Comparison of ENCODE assay signal across 19 mouse cellular contexts in the genomic region with DNA sequence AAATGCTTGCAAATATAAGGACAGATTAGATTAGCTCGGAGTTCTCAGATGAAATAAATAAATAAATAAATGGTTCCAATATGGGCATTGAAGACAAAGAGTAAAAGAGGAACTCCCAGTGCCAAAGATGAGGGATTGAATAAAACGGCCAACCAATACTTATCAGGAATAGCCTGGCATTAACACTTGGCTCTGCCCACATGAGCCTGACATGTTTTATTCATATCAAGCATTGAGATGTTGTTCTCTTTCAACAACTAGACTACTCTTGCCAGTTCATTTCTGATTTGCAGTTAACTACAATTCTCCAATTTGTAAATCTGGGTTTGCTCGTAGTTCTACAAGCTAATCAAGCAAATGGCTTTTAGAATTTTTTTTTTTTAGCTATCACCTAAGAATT.
A peak's percentile ranks its signal among the peaks of the same experiment; 100 is the strongest.
DNase-seq lines count a peak whose midpoint lies in the region; ATAC-seq lines count a peak whose summit lies in the region.
"Had no signal": no experiment of that assay in that cellular context is flagged by ENCODE, and none has a peak within 500 bp of the region (broad histone marks: within the 10 kb centered on the region; RNA-seq: fewer than 3 reads in every experiment).

No protein-coding gene starts in this region.

- no peaks in the 10 kb centered on the region for H3K9me3 ChIP-seq in forebrain, embryonic 15.5 days
- H3K9me3 ChIP-seq in forebrain, embryonic 12.5 days: no peaks in the 10 kb centered on the region
- H3K9me3 ChIP-seq in forebrain, embryonic 16.5 days (ENCODE audit: control insufficient read depth, low read length): no peaks in the 10 kb centered on the region
- H3K9me3 ChIP-seq in forebrain, embryonic 14.5 days (replicated peaks; ENCODE audit: control insufficient read depth, low read length): no peaks in the 10 kb centered on the region
- H3K9me3 ChIP-seq: G1E had no signal

- no peaks in the 10 kb centered on the region for H3K36me3 ChIP-seq in forebrain, embryonic 15.5 days
- no peaks in the 10 kb centered on the region for H3K36me3 ChIP-seq in forebrain, embryonic 12.5 days (replicated peaks)
- H3K36me3 ChIP-seq in forebrain, embryonic 16.5 days (ENCODE audit: control insufficient read depth, insufficient read depth): no peaks in the 10 kb centered on the region
- H3K36me3 ChIP-seq in forebrain, embryonic 14.5 days (ENCODE audit: control insufficient read depth, insufficient read depth, low read length): no peaks in the 10 kb centered on the region
- H3K36me3 ChIP-seq: G1E had no signal

- H3K27me3 ChIP-seq in forebrain, embryonic 15.5 days: no peaks in the 10 kb centered on the region
- H3K27me3 ChIP-seq in forebrain, embryonic 12.5 days: no peaks in the 10 kb centered on the region
- H3K27me3 ChIP-seq in forebrain, embryonic 16.5 days (replicated peaks; ENCODE audit: control insufficient read depth, insufficient read depth, low read length): no peaks in the 10 kb centered on the region
- no peaks in the 10 kb centered on the region for H3K27me3 ChIP-seq in forebrain, embryonic 14.5 days (replicated peaks; ENCODE audit: control insufficient read depth, insufficient read depth, low read length)
- H3K27me3 ChIP-seq: CH12.LX, Patski had no signal

- H3K4me3 ChIP-seq in forebrain, embryonic 15.5 days: no peak overlapping the region
- H3K4me3 ChIP-seq in forebrain, embryonic 12.5 days (replicated peaks): no peak overlapping the region
- no peak overlapping the region for H3K4me3 ChIP-seq in forebrain, embryonic 16.5 days (replicated peaks; ENCODE audit: low read length)
- no peak overlapping the region for H3K4me3 ChIP-seq in forebrain, embryonic 14.5 days (ENCODE audit: low read depth, low read length)

- ATAC-seq in forebrain, embryonic 15.5 days (replicated peaks): 0 out of 2 replicates have a peak, but pooled peaks have one; percentile 43
- ATAC-seq in forebrain, embryonic 12.5 days (ENCODE audit: low FRiP score): no peak
- peak; percentile 71 for ATAC-seq in forebrain, embryonic 16.5 days
- ATAC-seq in forebrain, embryonic 14.5 days: no peak
- ATAC-seq: activated CD4-positive, CD25-positive, alpha-beta regulatory T cell, adult 4 months; CD4-positive, CD25-positive, alpha-beta regulatory T cell, adult 4 months; Patski had no signal

- H3K4me1 ChIP-seq in forebrain, embryonic 15.5 days: peaks cover 6% of the 10 kb centered on the region; the same call in 1 of the 2 replicates
- no peaks in the 10 kb centered on the region for H3K4me1 ChIP-seq in forebrain, embryonic 12.5 days
- H3K4me1 ChIP-seq in forebrain, embryonic 16.5 days (replicated peaks; ENCODE audit: control insufficient read depth, insufficient read depth, low read length): peaks cover 7% of the 10 kb centered on the region
- H3K4me1 ChIP-seq in forebrain, embryonic 14.5 days (ENCODE audit: control insufficient read depth, insufficient read depth, low read length): no peaks in the 10 kb centered on the region

- H3K27ac ChIP-seq in forebrain, embryonic 15.5 days (replicated peaks): no peak overlapping the region
- no peak overlapping the region for H3K27ac ChIP-seq in forebrain, embryonic 12.5 days
- no peak overlapping the region for H3K27ac ChIP-seq in forebrain, embryonic 16.5 days (ENCODE audit: low read length)
- no peak overlapping the region for H3K27ac ChIP-seq in forebrain, embryonic 14.5 days (ENCODE audit: low read depth, low read length)

- H3K4me2 ChIP-seq in forebrain, embryonic 15.5 days (replicated peaks): no peak overlapping the region
- no peak overlapping the region for H3K4me2 ChIP-seq in forebrain, embryonic 12.5 days
- H3K4me2 ChIP-seq in forebrain, embryonic 16.5 days (ENCODE audit: low read length): no peak overlapping the region
- H3K4me2 ChIP-seq in forebrain, embryonic 14.5 days (ENCODE audit: low read length): no peak overlapping the region

- WGBS in forebrain, embryonic 15.5 days: 61% methylated on average over 3 of the region's 3 CpGs
- 87% methylated on average over 3 of the region's 3 CpGs for WGBS in forebrain, embryonic 12.5 days
- WGBS in forebrain, embryonic 16.5 days: 45% methylated on average over 3 of the region's 3 CpGs
- WGBS in forebrain, embryonic 14.5 days: 73% methylated on average over 3 of the region's 3 CpGs

- no peak overlapping the region for H3K9ac ChIP-seq in forebrain, embryonic 15.5 days (replicated peaks)
- H3K9ac ChIP-seq in forebrain, embryonic 12.5 days: no peak overlapping the region
- H3K9ac ChIP-seq in forebrain, embryonic 16.5 days (replicated peaks; ENCODE audit: low read depth, low read length): no peak overlapping the region
- no peak overlapping the region for H3K9ac ChIP-seq in forebrain, embryonic 14.5 days (ENCODE audit: low read length)

- no peak for DNase-seq in forebrain, embryonic 14.5 days (ENCODE audit: low spot score)
- DNase-seq: adrenal gland, adult 2 months; adrenal gland, adult 8-10 months; adrenal gland, postnatal 10 days; adrenal gland, postnatal 14 days; adrenal gland, postnatal 25 days; adrenal gland, postnatal 36 days; B cell, adult 2 months; cerebellum, adult 11 months; cerebellum, adult 11-12 months; cerebellum, adult 18-20 months had no signal

Comparison
In these comparisons a context has a peak if more than half of its experiments do, and no peak if none do; other contexts are left out.
1. ATAC-seq: peak in forebrain, embryonic 15.5 days (single experiment) and forebrain, embryonic 16.5 days (single experiment); none in forebrain, embryonic 12.5 days (single experiment) and forebrain, embryonic 14.5 days (single experiment).